Mouse (Mus musculus) heart, embryonic 15.5 days (tissue): ENCODE measurements at regions not wholly inside any gene's neighbourhood (a gene's known extent, or its start where the extent isn't known, plus 50 kb on each side); places are given as distances from the start of the nearest gene placed in this dataset.

Experiments used
- ATAC-seq: fragments of 200-750 bp; cut with Nextera tagmentation; replicated peaks from 2 replicates; pipeline ENCODE4 v1.8.0; 2017; ENCODE audit warnings: low read depth, moderate TSS enrichment; ENCODE audit not compliant: insufficient number of reproducible peaks, insufficient read depth, low FRiP score
- H3K27ac ChIP-seq: fragments of 300-500 bp; sonication (generic); 2 replicates; pipeline ENCODE4 v1.5.1; 2015; ENCODE audit warnings: mild to moderate bottlenecking, inconsistent platforms
- H3K27me3 ChIP-seq: fragments of 300-500 bp; sonication (generic); 2 replicates; pipeline ENCODE4 v1.6.1; 2015; ENCODE audit warnings: inconsistent platforms
- H3K36me3 ChIP-seq: fragments of 300-500 bp; sonication (generic); 2 replicates; pipeline ENCODE4 v1.6.1; 2015; ENCODE audit warnings: mild to moderate bottlenecking, inconsistent platforms
- H3K4me1 ChIP-seq: fragments of 300-500 bp; sonication (generic); replicated peaks from 2 replicates; pipeline ENCODE4 v1.6.1; 2015; ENCODE audit warnings: inconsistent platforms
- H3K4me2 ChIP-seq: fragments of 300-500 bp; sonication (generic); 2 replicates; pipeline ENCODE4 v1.6.1; 2015; ENCODE audit warnings: inconsistent platforms, mild to moderate bottlenecking, moderate library complexity
- H3K4me3 ChIP-seq: fragments of 300-500 bp; sonication (generic); 2 replicates; pipeline ENCODE4 v1.5.1; 2015; ENCODE audit warnings: mild to moderate bottlenecking, inconsistent platforms
- H3K9ac ChIP-seq: fragments of 300-500 bp; sonication (generic); 2 replicates; pipeline ENCODE4 v1.6.1; 2015; ENCODE audit warnings: mild to moderate bottlenecking, inconsistent platforms
- H3K9me3 ChIP-seq: fragments of 300-500 bp; sonication (generic); replicated peaks from 2 replicates; pipeline ENCODE4 v1.6.1; 2016; ENCODE audit warnings: inconsistent platforms
- WGBS: fragments of 180-500 bp; shearing (Covaris S2); methylation state at CpG from one replicate; pipeline ENCODE4 v1.1.7; 2015; ENCODE audit warnings: mixed read lengths; 5-methylcytosine and 5-hydroxymethylcytosine counted together

- 19% methylated on average over 4 of the region's 4 CpGs for WGBS
- no peaks in the 10 kb centered on the region for H3K27me3 ChIP-seq
- H3K9ac ChIP-seq: no peak overlapping the region
- no peak overlapping the region for H3K4me3 ChIP-seq
- H3K27ac ChIP-seq: no peak overlapping the region
- H3K36me3 ChIP-seq: no peaks in the 10 kb centered on the region
- no peaks in the 10 kb centered on the region for H3K9me3 ChIP-seq
- ATAC-seq: 0 out of 2 replicates have a peak, but pooled peaks have one; percentile 39
- H3K4me1 ChIP-seq: no peaks in the 10 kb centered on the region
- H3K4me2 ChIP-seq: no peak overlapping the region
Observed at GRCm38 (mm10) chr3:128088207-128088606, 192.1 kb upstream of the Fam241a start.

GRCm38 (mm10) chr3:128087163-128087562 lies 191.0 kb upstream of the Fam241a start:
- H3K27me3 ChIP-seq: no peaks in the 10 kb centered on the region
- H3K36me3 ChIP-seq: no peaks in the 10 kb centered on the region
- H3K9ac ChIP-seq: no peak overlapping the region
- no peak overlapping the region for H3K4me2 ChIP-seq
- H3K4me1 ChIP-seq: peaks cover 4% of the 10 kb centered on the region
- H3K4me3 ChIP-seq: no peak overlapping the region
- 80% methylated on average over 10 of the region's 10 CpGs for WGBS
- no peak overlapping the region for H3K27ac ChIP-seq
- no peak for ATAC-seq
- H3K9me3 ChIP-seq: no peaks in the 10 kb centered on the region

GRCm38 (mm10) chr3:128082463-128082862 lies 186.3 kb upstream of the Fam241a start:
- Histone ChIP-seq H3K36me3 (no peaks in the 10 kb centered on the region), H3K9ac (no peak overlapping the region), H3K4me3 (no peak overlapping the region), H3K27me3 (no peaks in the 10 kb centered on the region), H3K9me3 (no peaks in the 10 kb centered on the region), H3K27ac (no peak overlapping the region; the same call in 1 of the 2 replicates), H3K4me2 (no peak overlapping the region), H3K4me1 (peaks cover 13% of the 10 kb centered on the region)
- WGBS: 27% methylated on average over 6 of the region's 6 CpGs
- ATAC-seq: peak; percentile 68; the same call in 1 of the 2 replicates

DNA sequence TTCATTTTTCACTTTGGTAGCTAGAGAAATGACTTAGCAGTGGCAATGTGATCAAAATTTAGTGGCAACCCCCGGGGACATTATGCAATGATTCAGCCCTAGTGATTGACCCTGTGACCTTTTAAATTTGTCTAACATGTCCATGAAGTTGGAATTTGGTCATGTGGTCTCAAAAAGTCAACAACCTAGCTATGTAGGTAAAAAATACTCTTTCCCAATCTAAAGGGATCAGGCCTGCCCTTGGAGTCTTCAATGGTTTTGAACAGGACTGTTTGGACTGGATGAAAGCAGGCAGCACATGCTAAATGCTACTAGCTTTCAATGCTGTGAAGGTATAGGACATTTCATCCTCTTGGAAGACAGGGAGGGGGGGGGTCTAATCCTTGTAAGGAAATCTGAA lies 185.3 kb upstream of the Fam241a start:
- Histone ChIP-seq H3K9ac (no peak overlapping the region), H3K4me3 (no peak overlapping the region), H3K27ac (no peak overlapping the region), H3K27me3 (no peaks in the 10 kb centered on the region), H3K4me1 (peaks cover 13% of the 10 kb centered on the region), H3K36me3 (no peaks in the 10 kb centered on the region), H3K4me2 (no peak overlapping the region), H3K9me3 (no peaks in the 10 kb centered on the region)
- ATAC-seq: no peak
- WGBS: 89% methylated on average over 1 of the region's 1 CpGs

GRCm38 (mm10) chr3:128067861-128068260 lies 171.7 kb upstream of the Fam241a start:
- no peak overlapping the region for H3K4me3 ChIP-seq
- no peaks in the 10 kb centered on the region for H3K36me3 ChIP-seq
- H3K4me2 ChIP-seq: no peak overlapping the region
- WGBS: 55% methylated on average over 4 of the region's 4 CpGs
- H3K9me3 ChIP-seq: no peaks in the 10 kb centered on the region
- no peaks in the 10 kb centered on the region for H3K4me1 ChIP-seq
- no peaks in the 10 kb centered on the region for H3K27me3 ChIP-seq
- ATAC-seq: no peak
- no peak overlapping the region for H3K9ac ChIP-seq
- H3K27ac ChIP-seq: no peak overlapping the region

GRCm38 (mm10) chr3:128054031-128054430 lies 157.9 kb upstream of the Fam241a start:
- Histone ChIP-seq H3K9me3 (no peaks in the 10 kb centered on the region), H3K9ac (no peak overlapping the region), H3K27ac (no peak overlapping the region), H3K4me3 (no peak overlapping the region), H3K36me3 (no peaks in the 10 kb centered on the region), H3K27me3 (no peaks in the 10 kb centered on the region), H3K4me2 (no peak overlapping the region), H3K4me1 (no peaks in the 10 kb centered on the region)
- 75% methylated on average over 9 of the region's 9 CpGs for WGBS
- no peak for ATAC-seq

GRCm38 (mm10) chr3:128043709-128044108 lies 147.6 kb upstream of the Fam241a start:
- Histone ChIP-seq H3K4me3 (no peak overlapping the region), H3K9me3 (no peaks in the 10 kb centered on the region), H3K36me3 (no peaks in the 10 kb centered on the region), H3K27me3 (no peaks in the 10 kb centered on the region), H3K4me1 (peaks cover 8% of the 10 kb centered on the region), H3K27ac (no peak overlapping the region), H3K9ac (no peak overlapping the region), H3K4me2 (no peak overlapping the region)
- WGBS: 69% methylated on average over 3 of the region's 3 CpGs
- no peak for ATAC-seq

GRCm38 (mm10) chr3:128040407-128041115 lies 144.4 kb upstream of the Fam241a start:
- WGBS: 51% methylated on average over 12 of the region's 12 CpGs
- Histone ChIP-seq H3K36me3 (no peaks in the 10 kb centered on the region), H3K27me3 (no peaks in the 10 kb centered on the region), H3K27ac (no peak overlapping the region), H3K4me3 (no peak overlapping the region), H3K4me1 (no peaks in the 10 kb centered on the region), H3K9ac (no peak overlapping the region), H3K4me2 (no peak overlapping the region), H3K9me3 (no peaks in the 10 kb centered on the region)
- no peak for ATAC-seq

GRCm38 (mm10) chr3:128039185-128039584 lies 143.1 kb upstream of the Fam241a start:
- WGBS: 63% methylated on average over 5 of the region's 5 CpGs
- Histone ChIP-seq H3K9me3 (no peaks in the 10 kb centered on the region), H3K36me3 (no peaks in the 10 kb centered on the region), H3K9ac (no peak overlapping the region), H3K4me3 (no peak overlapping the region), H3K4me1 (no peaks in the 10 kb centered on the region), H3K27ac (no peak overlapping the region), H3K27me3 (no peaks in the 10 kb centered on the region), H3K4me2 (no peak overlapping the region)
- no peak for ATAC-seq

DNA sequence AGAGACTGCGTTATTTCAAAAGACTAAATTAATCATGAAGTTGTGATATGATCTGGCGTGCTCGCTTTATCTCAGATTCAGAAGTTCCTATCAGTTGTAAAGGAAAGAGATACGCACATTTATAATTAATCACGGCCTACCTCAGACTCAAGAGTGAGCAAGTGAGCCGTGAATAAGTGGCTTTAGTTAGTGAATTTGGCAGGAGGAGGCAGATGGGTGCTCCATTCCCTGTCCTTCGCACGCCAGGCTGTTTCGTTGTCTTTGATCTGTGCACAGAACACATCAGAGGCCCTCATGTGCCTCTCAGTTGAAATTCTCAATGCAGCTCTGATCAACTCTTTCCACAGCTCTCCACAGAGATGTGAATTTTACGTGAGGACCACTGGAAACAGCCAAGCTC lies 140.4 kb upstream of the Fam241a start:
- no peak overlapping the region for H3K9ac ChIP-seq
- no peak overlapping the region for H3K27ac ChIP-seq
- no peaks in the 10 kb centered on the region for H3K27me3 ChIP-seq
- 76% methylated on average over 10 of the region's 10 CpGs for WGBS
- no peak overlapping the region for H3K4me2 ChIP-seq
- no peaks in the 10 kb centered on the region for H3K9me3 ChIP-seq
- no peak overlapping the region for H3K4me3 ChIP-seq
- ATAC-seq: no peak
- no peaks in the 10 kb centered on the region for H3K36me3 ChIP-seq
- no peaks in the 10 kb centered on the region for H3K4me1 ChIP-seq

- H3K4me2 ChIP-seq: no peak overlapping the region
- H3K4me1 ChIP-seq: peaks cover 6% of the 10 kb centered on the region
- no peaks in the 10 kb centered on the region for H3K27me3 ChIP-seq
- no peak overlapping the region for H3K9ac ChIP-seq
- WGBS: 82% methylated on average over 3 of the region's 3 CpGs
- ATAC-seq: no peak
- H3K9me3 ChIP-seq: no peaks in the 10 kb centered on the region
- no peak overlapping the region for H3K27ac ChIP-seq
- no peak overlapping the region for H3K4me3 ChIP-seq
- H3K36me3 ChIP-seq: no peaks in the 10 kb centered on the region
Observed at GRCm38 (mm10) chr3:128030352-128030751, 134.2 kb upstream of the Fam241a start.

DNA sequence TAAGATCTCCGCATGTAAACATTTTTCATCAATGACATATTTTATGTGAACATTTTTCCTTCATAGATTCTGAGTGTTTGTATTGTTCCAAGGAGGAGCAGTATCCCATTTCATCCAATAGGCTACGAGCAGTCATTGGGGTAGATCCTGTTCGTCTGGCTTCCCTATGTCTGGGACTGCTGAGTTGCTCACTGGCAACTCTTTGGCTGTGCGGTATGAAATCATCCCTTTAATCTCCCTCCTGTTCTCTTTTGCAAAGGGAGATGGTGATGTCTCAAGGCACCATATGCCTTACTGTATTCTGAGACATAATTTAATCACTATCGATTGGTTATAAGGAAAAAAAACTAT lies 133.4 kb upstream of the Fam241a start:
- Histone ChIP-seq H3K4me3 (no peak overlapping the region), H3K4me1 (peaks cover 6% of the 10 kb centered on the region), H3K36me3 (no peaks in the 10 kb centered on the region), H3K9me3 (no peaks in the 10 kb centered on the region), H3K4me2 (no peak overlapping the region), H3K27ac (no peak overlapping the region), H3K27me3 (no peaks in the 10 kb centered on the region), H3K9ac (no peak overlapping the region)
- no peak for ATAC-seq
- 84% methylated on average over 5 of the region's 5 CpGs for WGBS
